Mouse (Mus musculus) left cerebral cortex, postnatal 4 days (tissue): Measurements from ENCODE around the gene Gm9999. TPM values are rescaled to one million over a fixed set of nuclear protein-coding genes. Genes with fewer than 3 reads are reported as not detected.
"Not testable (repeated sequence)": the region's sequence is repeated elsewhere in the genome, so short reads cannot be mapped to it uniquely, and the experiment has no call there.

Source experiments
- DNase-seq: peaks from one replicate; pipeline ENCODE4 v3.0.0-alpha.2; 2022
- intact Hi-C: fragments of 180-260 bp; cut with DNase I; formaldehyde crosslinking; loops from one replicate; pipeline ENCODE4 v1.15.1; 2025
- total RNA-seq, 2 experiments: library from RNA; stranded (reverse); gene quantifications; 2 replicates each; pipeline ENCODE4 v1.2.3; 2021

Gene Gm9999
- not detected for total RNA-seq

DNA sequence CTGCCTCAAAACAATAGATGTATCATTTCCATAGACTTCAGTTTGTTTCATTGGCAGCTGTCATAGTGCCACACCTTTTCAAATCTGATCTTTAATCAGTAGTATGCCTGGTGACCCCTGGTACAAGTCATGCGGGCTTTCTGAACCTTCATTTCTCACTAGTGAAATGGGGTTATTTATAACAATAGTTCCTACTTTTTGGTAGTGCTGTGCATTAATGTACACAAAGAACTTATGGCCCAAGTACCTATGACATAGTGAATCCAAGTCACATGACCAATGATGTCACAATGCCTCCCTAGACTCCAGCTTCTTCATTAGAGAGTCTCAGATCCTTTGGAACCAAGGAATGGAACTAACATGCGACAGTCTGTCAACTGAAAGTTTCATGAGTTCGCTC lies at the start of gene Gm9999:
Gene Gm9999, plus strand, starts transcription at position 301 of the 400 bp plus-strand sequence.
- intact Hi-C loops = no loop called here
- DNase-seq = no peak

DNA sequence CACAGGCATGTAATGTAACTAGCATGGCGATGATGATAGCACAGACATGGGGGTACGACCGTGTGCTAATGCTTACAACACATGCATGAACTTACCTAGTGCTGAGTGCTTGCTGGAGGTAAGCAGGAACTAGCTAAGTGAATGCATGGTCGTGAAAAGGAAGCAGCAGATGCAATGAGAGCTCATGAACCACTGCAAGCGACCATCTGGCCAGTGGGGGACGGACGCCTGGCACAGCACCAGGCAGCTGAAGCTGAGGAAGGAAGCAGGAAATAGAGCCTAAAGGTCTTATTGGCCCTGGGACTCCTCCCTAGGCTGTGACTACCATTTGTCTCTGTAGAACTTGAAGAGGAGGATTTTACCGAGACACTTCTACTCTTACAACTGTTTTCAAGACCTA lies 48.6 kb upstream of the Gm9999 start:
- intact Hi-C loops = no loop called here
- peak; percentile 12 for DNase-seq

DNA sequence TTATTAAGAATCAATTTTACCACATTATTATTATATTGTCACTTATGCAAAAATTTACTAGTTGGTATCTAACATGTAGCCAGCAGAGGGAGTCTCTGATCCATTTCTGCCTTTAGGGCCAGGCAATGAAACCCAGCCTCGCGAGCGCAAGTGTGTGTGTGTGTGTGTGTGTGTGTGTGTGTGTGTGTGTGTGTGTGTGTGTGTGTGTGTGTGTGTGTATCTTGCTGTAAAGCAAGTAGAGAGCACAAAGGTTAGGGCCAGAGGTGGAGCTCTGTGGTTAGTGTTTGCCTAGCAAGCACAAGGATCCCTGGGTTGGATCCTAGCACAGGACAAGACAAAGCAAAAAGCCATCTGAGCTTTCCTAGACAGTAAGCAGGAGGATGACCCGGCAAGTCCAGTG lies 47.5 kb upstream of the Gm9999 start:
- peak; percentile 19 for DNase-seq
- intact Hi-C loops = no loop called here

DNA sequence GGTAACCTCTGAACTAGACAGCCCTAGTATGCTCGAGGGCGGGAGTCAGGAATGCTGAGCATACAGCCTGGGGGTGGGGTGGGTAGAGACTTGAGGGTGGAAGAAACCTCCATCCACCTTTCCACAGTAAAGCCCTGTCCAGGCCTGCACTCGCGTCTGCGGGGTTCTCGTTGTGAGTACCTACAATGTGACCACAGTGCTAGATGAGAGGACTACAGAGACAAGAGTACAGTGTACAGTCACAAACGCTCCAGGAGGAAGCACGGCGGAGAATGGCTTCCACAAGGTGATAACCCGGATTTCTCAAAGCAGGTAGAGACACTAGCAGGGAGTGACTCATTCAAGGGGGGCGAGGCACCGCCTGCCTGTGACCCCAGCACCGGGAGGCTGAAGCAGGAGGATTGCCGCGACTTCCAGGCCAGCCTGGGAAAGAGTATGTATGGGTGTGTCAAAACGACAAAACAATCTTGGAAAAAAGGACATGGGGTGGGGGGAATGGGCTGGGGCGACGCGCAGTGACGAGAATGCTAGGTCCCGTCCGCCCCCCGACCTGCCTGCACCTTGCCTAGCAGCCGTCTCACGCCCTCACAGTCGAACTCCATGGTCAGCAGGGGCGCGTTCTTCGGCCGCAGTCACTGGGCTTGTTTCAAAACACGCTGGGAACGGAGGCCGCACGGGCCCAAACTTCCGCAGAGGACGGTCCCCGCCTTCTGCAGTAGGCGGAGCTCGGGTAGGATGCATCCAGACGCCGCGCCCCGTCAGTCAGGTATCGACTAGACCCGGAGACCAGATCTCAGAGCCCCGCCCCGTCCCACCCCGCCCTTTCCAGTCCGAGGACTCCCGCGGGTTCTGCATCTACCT lies 25.3 kb upstream of the Gm9999 start, which contains the start of gene Uevld:
Gene Uevld, minus strand, starts transcription at position 697 of the 861 bp plus-strand sequence.
- intact Hi-C loops = no loop called here
- DNase-seq = peak; percentile 96

DNA sequence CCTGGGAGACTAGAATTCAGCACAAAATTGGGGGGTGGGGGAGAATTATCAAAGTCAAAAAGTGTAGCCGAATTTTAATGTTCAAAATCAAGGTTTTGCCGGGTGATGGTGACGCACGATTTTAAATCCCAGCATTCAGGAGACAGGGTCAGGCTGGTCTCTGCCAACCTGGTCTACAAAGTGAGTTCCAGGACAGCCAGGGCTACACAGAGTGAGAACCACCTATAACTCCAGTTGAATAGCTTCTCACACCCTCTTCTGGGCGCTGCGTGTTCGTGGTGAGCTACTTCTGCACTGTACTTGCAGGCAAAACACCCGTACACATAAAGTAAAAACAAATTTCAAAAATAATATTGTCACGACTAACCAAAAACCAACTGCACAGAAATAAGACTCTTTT lies 24.5 kb upstream of the Gm9999 start:
- intact Hi-C loops = no loop called here

DNA sequence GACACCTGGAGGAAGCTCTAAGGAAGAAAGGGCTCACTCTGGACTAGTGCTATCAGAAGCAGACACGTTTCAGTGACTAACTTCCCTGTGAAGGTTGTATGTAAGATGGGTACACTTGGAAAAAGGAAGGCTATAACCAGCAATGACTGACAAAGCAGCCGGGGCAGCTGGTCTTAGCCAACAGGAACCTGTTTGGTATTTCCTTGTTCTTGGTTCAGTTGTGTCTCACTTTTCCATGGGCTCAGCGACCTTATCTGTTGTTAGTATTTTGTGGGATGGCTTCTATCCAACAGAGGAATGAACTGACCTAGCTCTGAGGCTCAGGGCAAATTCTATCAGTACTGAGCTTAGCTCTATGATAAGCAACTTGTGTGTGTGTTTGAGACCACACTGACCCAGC lies 22.4 kb upstream of the Gm9999 start:
- no peak for DNase-seq
- intact Hi-C loops = loop anchor here (5.0 kb wide), 1 partner anchor 46 kb away; the partner anchor contains the start of gene Spty2d1

More for the DNA sequence above, 24.5 kb upstream of the Gm9999 start:
- DNase-seq = no peak

DNA sequence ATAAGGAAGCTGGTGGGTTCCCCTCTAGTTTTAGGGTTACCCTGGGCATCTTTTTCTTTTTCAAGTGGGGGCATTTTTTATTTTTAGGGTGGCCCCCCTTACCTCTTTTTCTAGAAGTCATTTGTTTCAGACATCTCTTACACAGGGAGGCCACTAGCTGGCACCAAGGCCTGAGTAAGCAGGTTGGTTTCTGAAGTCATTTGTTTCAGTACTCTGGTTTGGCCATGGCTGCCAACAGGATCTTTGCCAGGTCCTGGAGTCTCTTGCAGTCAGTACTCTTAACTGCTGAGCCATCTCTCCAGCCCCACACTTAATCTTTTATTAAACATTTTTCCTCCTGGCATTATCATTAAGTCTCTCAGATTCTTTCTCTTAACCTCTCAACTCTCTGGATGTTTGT lies 21.2 kb upstream of the Gm9999 start:
- intact Hi-C loops = loop anchor here (2.0 to 5.0 kb wide), 2 partner anchors 45 to 187 kb away; partner anchors contain the start of gene Spty2d1
- peak; percentile 57 for DNase-seq

DNA sequence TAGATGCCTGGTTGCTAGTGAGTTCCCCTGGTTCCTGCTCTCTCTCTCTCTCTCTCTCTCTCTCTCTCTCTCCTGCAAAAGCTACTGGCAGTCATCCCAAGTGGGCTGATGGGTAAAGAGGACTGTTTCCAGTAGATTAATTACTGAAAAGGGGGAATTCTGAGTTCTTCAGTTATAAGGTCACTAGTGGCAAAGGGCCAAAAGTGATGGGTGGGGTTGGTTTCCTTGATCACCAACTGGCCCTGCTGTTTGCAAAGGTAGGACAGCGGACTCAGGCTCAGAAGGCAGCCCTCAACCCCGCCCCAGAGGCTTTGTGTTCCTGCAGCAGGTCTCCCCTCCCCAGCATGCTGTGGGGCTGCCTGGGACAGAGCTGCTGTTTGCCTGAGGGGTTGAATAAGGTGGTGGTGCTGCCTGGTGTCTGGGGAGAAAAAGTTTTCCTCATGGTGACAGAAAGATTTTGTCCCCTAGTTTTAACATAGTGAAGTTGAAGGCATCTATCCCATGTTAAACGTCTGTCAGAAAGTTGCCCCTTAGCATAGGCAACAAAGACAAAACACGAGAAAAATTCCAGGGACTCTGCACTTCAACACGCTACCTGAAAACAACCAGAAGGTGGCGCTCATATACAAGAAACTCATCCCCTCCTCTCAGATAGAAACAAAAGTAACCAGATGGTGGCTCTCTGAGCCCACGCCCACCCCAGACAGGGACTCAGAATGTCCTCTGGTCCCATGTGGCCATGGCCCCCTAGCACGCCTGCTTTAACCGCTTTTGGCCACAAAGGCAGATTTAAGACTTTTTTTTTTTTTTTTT lies 20.4 kb upstream of the Gm9999 start:
- intact Hi-C loops = loop anchor here (2.0 to 5.0 kb wide), 2 partner anchors 44 to 186 kb away; partner anchors contain the start of gene Spty2d1

DNA sequence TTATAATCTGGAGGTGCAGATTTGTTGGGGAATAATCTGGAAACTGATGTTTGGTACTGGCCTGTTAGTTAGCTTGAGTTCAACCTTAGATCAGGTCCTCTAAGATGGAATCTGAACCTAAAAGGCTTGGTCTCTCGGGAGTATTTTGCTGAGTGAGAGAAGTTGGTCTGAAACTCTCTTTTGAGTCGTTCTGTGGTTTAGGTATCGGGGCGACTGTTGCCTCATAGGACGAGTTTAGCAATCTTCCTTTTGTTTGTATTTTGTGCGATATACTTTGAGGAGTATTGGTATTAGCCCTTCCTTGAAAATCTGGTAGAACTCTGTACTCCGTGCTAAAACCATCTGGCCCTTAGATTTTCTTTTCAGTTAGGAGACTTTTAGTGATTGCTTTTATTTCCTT lies 19.3 kb upstream of the Gm9999 start:
- intact Hi-C loops = loop anchor here (5.0 kb wide), 1 partner anchor 43 kb away; the partner anchor contains the start of gene Spty2d1
- no peak for DNase-seq

More for the DNA sequence above, 20.4 kb upstream of the Gm9999 start:
- peak; percentile 81 for DNase-seq

DNA sequence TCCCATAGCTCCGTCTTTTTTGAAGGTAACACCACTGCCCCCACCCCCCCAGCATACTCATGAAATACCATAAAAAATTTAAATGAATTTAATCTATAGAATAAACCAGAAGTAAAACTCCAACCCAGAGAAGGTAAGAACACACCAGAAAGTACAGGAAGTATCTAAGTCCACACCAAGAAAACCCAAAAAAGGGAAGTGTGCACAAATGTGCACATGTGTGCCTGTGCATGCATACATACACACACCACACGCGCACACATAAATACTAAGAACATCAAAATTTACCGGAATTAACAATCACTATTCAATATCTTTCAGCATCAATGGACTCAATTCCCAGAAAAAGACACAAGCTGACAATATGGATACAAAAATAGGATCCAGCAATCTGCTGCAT lies 13.5 kb upstream of the Gm9999 start:
- DNase-seq = no peak
- intact Hi-C loops = no loop called here

DNA sequence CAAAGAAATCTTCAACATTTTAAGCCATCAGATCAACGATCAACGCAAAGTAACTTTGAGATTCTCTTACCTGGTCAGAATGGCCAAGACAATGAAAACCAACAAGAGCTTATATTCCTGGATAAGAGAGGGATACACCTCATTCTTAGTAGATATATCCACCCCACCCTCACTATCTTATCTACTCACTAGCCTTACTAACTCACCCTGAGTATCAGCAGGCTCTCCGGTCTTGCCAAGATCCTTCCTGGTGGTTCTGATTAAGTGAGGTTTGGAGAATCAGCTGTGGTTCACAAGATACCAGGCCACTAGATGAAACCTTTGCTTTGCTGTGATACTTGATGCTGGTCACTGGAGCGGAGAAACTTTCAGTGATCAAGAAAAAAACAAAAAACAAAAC lies 8.7 kb upstream of the Gm9999 start:
- no peak for DNase-seq
- intact Hi-C loops = no loop called here

DNA sequence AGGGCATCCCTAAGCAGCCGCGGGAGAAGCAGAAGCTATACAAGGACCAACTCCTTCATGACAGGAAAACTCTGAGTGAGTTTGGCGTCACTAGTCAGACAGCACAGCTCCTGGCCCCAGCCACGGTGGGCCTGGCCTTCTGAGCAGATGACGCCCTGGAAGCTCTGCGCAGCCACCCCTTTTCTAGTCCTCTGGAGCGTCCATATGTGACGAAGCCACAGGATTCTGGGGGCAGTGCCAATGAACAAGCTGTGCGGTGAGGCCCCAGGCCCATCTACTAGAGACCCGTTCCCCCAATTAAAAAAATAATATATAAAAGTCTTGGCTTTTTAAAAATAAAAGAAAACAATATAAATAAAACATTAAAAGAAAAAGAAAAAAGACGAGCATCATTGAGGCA lies 7.9 kb upstream of the Gm9999 start:
- peak; percentile 42 for DNase-seq
- intact Hi-C loops = no loop called here

DNA sequence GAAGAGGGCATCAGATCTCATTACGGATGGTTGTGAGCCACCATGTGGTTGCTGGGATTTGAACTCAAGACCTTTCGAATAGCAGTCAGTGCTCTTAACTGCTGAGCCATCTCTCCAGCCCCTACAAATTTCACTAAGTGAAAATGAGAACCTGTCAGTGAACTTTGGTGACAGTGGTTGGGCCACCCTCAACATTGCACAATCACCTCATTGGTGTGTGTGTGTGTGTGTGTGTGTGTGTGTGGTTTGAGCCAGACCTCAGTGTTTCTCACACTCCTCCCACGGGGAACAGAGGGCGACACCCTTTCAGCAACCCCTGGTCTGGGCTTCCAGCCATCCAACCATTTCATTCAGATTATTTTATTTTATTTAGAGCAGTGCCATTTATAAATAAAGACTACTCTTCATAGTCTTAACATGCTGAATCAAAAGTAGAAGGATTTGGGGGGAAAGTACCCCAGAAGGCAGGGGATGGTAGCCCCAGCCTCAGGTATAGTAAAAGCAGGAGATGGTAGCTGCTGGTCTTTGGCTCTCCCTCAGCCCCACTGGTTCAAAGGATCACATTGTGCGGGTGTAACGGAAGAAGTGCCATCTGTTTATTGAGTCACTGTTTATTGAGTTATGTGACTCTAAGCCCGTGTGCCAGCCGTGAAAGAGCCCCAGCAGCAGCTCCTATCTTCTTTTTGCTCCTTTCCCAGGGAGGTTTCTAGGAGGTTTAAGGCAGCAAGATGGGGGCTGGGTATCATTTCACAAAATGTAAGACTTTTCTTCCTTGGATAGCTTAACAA lies 2.5 kb downstream of the Gm9999 start:
- DNase-seq = peak; percentile 22
- intact Hi-C loops = no loop called here

DNA sequence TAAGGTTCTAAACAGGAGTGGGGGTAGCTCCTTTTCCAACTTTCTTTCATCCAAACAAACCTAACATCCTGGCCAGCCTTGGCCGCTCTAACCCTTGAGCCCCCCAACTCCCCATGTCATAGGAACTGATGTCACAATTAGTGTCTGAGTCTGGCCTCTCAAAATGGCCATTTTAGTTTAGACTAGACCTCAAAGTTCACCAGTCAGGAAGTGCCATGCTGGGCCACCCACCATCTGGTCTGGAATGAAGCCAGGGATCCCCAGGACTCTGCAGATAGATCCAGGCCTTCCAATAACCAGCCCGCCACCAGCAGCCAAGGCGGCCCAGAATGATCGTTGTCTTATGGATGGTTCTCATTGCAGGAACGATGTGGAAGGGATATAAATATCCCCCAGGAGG lies 3.3 kb downstream of the Gm9999 start:
- intact Hi-C loops = no loop called here
- DNase-seq = peak; percentile 77

DNA sequence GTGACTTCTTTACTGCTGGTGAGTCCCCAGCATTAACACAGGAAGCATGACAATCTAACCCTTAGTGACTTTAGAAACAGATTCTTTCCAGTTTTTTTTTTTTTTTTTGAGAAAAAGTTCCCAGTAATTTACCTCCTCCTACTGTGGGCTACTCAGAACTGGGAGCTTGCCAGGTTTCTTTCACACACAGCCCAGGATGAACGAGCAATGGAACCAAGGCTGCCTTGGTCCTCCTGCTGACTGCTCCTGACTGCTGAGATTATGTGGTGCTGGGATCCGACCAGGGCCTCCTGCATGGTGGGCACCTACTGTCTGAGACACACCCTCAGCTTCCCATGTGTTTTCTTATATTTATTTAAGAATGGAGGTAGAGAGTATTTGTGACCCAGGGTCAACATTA lies 3.7 kb downstream of the Gm9999 start:
- DNase-seq = no peak
- intact Hi-C loops = no loop called here

DNA sequence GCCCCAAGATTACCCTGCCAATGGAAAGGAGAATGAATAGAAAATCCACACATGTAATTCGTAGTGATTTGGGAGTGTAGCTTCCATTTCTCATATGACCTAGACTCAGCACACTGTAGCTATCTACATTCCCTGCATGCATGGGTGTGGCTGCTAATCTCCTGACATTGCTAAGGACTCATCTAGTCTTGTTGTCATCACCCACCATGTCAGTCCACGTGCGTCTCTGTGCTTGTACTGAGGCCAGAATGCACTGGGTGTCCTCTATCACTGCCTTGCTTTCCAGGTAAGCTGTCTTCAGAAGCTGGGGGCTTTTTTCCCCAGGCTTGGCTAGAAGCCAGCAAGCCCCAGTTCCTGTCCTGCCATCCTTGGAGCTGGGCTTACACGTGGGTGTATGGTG lies 6.0 kb downstream of the Gm9999 start:
- intact Hi-C loops, DNase-seq: not testable (repeated sequence)

DNA sequence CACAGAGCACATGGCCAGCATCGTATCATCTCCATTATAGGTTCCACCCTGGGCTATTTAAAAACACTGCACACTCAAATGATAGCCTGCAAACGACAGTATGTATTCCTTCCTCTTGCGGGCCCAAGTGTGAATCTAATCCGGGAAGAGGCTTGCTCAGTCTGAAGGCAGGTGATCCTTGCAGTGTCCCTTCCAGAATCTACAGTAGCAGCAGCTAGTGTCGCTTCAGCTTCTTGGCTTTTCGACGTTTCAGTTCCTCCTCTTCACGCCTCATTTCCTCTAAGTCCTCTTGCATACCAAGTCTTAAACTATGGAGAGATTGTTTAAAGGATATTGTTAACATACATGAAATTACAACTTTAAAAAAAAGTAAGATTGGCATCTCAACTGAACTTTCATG lies 9.7 kb downstream of the Gm9999 start:
- DNase-seq = no peak
- intact Hi-C loops = no loop called here

DNA sequence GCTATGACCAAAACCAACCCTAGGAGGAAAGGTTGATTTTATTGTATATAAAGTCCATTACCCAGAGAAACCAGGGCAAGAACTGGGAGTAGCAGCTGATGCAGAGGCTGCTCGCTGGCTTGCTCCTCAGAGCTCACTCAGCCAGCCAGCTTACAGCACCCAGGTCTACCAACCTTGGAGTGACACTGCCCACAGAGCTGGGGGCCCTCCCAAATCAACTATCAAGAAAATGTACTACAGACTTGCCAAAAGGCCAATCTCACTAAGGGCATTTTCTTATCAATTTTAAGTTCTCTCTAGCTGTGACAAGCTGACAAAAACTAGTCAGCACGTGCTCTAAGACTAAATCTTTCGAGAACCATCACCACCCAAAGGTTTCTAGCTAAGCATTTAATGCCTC lies 12.2 kb downstream of the Gm9999 start:
- intact Hi-C loops = no loop called here
- DNase-seq = no peak

DNA sequence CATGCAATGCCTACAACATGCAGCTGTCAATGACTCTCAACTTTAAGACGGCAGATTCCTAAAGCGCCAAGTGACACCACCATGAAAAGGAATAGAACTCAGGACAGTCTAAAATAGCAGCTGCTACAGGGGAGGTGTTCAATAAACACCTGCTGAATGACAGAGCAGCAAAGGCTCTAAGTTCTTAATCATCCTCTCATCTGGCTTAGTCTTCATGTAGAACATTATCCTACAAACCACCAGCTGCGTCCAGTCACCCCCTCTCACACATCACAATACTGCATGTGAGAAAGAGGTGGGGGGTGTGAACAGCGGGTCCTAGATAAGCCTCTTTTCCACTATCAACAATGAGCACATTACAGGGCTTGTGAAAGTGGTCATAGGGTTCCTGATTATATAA lies 13.6 kb downstream of the Gm9999 start:
- DNase-seq = no peak
- intact Hi-C loops = no loop called here

DNA sequence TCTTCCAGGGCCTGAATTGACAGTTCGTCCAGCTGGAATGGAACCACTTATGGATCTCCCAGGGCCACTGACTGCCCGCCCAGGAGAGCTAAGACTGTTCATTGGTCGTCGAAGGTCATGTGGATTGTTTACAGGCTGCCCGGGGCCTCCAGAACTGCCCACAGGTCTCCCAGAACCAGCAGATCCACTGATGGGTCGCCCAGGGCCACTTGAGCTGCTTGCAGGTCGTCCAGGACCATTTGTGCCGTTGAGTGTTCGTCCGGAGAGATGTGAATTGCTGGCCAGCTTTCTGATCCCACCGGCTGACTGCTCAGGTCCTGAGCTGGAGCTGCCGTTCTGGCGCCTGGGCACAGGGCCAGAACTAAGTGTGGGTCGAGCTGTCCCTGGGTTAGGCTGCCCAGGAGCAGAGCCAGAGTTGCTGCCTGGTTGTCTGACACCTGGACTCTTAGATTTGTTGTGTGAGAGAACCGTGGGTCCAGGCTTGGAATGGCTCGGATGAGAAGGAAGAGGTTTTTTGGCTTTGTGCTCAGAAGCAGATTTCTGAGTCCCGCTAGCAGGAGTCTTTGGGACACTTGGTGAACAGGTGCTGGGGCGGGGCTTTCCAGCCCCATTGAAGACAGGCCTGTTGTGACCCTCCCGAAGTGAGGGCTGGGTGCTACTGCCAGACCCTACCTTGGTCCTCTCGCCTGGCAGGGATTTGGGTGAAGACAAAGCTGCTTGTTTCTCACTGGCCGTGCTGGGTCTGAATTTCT lies 14.4 kb downstream of the Gm9999 start:
- intact Hi-C loops = no loop called here

More for the DNA sequence above, 14.4 kb downstream of the Gm9999 start:
- DNase-seq = peak; percentile 82
